Mouse (Mus musculus) urinary bladder, postnatal 0 days (tissue): ENCODE data around the gene Saxo1. TPM values are rescaled to one million over a fixed set of nuclear protein-coding genes. Genes with fewer than 3 reads are reported as not detected.

Source experiments
- polyA plus RNA-seq: library from polyadenylated mRNA; unstranded; fragments of >200 nt; fragmentation: Nextera tagmentation; extraction: Ambion mirVana; gene quantifications from 2 replicates; pipeline ENCODE4 v1.2.1, GENCODE M21; 2015

The Saxo1 gene
- not detected in 2 replicates for polyA plus RNA-seq

GRCm38 (mm10) chr4:86558228-86558627 lies at the start of gene Saxo1:
Saxo1 (minus strand) TSS chr4:86558328.

DNA sequence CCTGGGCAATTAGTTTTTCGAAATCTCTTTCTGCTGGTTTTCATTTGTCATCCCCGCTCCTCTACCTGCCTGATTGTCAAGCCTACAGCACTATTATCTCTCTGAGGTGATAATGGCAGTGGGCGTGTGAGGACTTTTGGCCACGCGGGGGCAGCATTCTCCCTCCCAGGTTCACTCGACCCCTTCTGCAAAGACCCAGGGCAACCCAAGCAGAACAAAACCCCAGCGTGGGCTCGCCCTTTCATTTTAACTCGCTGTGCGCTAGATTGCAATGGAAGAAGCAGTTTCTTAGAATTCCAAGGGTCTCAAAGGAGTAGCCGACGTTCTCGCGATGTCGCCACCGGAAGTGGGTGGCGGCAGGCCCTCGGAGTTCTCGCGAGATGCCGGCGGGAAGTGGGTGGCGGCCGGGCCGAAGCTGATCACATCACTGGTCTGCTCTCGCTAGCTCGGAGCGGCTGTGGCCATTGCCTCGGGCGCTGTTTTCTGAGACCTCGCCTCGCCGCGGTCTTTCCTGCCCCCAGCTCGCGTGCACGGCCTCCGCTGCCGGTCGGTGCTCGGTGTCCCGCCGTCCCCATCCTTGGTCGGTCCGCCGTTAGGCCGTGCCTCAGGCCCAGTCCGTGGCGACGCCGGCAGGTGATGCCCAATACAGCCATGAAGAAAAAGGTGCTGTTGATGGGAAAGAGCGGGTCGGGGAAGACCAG lies 17.3 kb upstream of the Saxo1 start, which contains the start of gene Rraga:
Gene Rraga (plus strand): TSS at position 386 of the 701 bp plus-strand sequence.

Other genes starting within 250 kb of the Saxo1 start
- 57.5 and 67.4 TPM in 2 replicates for gene Rraga, start 17.3 kb upstream of the Saxo1 start, polyA plus RNA-seq
- 6.3 and 7.0 TPM in 2 replicates for gene Haus6, start 53.7 kb upstream of the Saxo1 start, polyA plus RNA-seq
- 49.1 and 106 TPM in 2 replicates for gene Plin2, start 111.7 kb upstream of the Saxo1 start, polyA plus RNA-seq
- 3.6 and 3.7 TPM in 2 replicates for gene Dennd4c, start 190.2 kb upstream of the Saxo1 start, polyA plus RNA-seq